Mouse (Mus musculus) lung, adult 2 months (tissue): ENCODE measurements around the gene Map10.

Experiments used
- CTCF ChIP-seq: fragments of 200-500 bp; IDR thresholded peaks from 2 replicates; pipeline ENCODE4 v1.5.1; 2011; ENCODE audit warnings: mild to moderate bottlenecking, low read length, control low read depth; ENCODE audit not compliant: insufficient read depth
- POLR2A ChIP-seq: fragments of 200-500 bp; IDR thresholded peaks from 2 replicates; pipeline ENCODE4 v1.6.1; 2011; ENCODE audit warnings: low read depth, mild to moderate bottlenecking, control low read depth, low read length, borderline replicate concordance; ENCODE audit errors: extremely low read depth

DNA sequence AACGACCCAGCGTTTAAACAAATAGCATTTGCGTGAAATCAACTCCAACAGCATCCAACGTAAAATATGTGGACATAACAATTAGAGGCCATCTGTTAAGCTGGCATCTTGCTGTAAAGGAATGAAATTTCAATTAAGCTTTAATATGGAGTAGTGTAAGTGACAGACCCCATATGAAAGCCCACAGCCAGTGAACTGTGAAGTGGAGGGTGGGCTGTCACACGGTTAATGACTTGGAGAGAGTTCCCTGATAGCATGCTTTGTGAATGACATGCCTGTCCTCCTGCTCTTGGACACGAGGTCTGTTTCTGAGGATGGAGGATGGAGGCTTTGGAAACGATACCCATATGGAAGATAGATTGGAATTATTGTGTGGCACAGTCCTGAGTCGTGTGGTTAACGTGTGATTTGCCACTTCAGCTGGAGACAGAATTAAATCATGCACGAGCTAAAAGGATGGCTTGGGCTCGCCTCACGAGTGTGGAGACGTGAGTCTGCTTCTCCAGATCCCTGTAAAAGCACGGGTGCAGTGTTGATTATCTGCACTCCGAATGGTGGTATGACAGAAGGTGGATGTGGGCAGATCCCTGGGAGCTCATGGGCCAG lies 33.4 kb downstream of the Map10 start:
- TF ChIP-seq CTCF (no peak), POLR2A (no peak)
